Mouse (Mus musculus) adrenal gland, adult 8-10 months (tissue): ENCODE measurements around the gene Notum. TPM values are rescaled to one million over a fixed set of nuclear protein-coding genes. Genes with fewer than 3 reads are reported as not detected.

ENCODE experiments used
- DNase-seq: peaks from one replicate; pipeline ENCODE4 v3.0.0; 2022
- microRNA-seq, 2 experiments: library from miRNA; unstranded; fragments of <30 nt; microRNA quantifications; one replicate each; pipeline ENCODE4 v1.2.0; 2022
- total RNA-seq, 4 experiments: library from RNA; stranded (reverse); gene quantifications; 2 replicates each; pipeline ENCODE4 v1.2.4; 2022

The Notum gene
- total RNA-seq, 4 experiments from 2014 or later: 5.1 to 9.0 (median 7.2) TPM

GRCm38 (mm10) chr11:120616617-120617294 is 44.2 kb downstream of the Notum start:
- no peak for DNase-seq

GRCm38 (mm10) chr11:120615606-120616203 is 45.3 kb downstream of the Notum start:
- DNase-seq: no peak

GRCm38 (mm10) chr11:120615167-120615566 is 45.8 kb downstream of the Notum start:
- no peak for DNase-seq

DNA sequence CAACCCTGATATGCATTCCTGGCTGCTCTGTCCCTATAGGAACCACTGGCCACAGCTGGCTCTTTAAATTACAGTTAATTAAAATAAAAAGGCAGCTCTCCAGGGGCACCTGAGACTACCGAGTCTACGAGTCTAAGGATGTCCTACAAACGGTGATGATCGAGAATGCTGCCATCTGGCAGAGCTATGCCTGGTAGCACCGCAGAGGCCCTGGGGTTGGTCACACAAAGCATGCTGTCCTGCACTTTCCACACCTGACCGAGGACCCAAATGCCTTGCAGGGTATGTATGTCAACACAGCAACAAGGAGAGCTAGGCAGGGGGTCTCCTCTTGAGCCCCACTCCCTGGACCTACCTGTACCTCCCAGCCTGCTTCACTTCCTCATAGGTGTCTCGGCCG is 47.0 kb downstream of the Notum start:
- DNase-seq: no peak

GRCm38 (mm10) chr11:120613481-120613972 is 47.4 kb downstream of the Notum start:
- no peak for DNase-seq

DNA sequence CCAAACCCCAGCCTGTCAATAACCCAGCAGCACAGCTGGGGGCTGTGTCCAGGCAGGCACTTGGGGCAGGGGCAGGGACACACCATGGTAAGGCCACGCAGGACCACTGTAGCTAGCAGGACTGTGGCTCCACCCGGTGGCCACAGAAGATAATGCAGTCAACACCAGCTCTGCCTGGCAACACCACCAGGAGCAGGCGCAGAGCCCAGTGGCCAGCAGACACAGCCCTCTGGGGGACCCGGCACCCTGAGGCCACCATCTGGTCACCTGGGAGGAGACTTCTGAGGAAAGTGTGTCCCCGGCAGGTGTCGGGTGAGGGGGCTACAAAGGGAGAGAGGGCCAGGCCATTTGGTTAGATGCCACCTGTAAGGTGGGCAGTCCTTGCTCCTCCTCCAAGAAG is 48.2 kb downstream of the Notum start:
- no peak for DNase-seq

DNA sequence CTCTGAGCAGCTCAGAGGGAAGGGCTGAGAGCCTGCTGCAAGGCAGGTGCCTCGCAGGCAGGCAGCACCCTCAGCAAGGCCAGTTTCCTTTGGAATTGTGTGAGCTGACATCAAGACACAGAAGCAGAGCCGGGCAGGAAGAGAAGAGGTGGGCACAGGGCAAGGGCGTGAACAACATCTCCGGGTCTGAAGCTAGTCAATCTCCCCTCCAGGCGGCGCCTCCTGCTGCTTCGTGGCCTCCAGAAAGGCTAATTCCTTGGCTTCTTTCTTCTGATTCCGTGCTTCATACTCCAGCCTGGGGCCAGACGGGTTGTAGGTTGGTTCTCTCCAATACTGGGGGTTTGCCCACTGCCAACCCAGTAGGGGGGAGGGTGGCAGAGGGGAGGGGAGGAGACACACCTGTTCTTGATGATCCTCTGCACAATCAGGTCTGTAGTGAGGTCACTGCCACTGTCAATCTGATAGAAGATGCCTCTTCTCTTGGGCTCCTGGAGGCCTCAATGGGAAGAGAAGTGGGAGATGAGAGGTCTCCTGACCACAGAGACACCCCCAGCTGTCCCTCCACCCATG is 50.4 kb downstream of the Notum start:
- DNase-seq: no peak

DNA sequence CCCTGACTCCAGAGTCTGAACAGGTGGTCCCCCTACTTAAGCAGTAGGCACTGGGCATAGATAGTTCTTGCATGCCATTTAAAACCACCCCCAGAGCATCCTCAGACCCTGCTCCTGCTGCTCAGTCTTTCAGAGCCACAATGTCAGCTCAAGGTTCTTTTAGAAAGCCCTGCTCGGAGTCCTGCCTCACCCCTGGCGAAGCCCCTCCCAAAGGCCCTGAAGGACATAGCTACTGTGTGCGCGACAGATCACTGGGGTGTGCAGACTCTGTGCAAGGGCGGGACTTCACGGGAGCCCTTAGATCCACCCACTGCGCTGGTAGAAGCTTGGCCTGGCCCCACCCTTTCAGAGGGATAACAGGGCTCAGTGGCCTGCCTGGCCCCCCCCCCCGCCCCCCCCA is 51.7 kb downstream of the Notum start:
- DNase-seq: no peak

DNA sequence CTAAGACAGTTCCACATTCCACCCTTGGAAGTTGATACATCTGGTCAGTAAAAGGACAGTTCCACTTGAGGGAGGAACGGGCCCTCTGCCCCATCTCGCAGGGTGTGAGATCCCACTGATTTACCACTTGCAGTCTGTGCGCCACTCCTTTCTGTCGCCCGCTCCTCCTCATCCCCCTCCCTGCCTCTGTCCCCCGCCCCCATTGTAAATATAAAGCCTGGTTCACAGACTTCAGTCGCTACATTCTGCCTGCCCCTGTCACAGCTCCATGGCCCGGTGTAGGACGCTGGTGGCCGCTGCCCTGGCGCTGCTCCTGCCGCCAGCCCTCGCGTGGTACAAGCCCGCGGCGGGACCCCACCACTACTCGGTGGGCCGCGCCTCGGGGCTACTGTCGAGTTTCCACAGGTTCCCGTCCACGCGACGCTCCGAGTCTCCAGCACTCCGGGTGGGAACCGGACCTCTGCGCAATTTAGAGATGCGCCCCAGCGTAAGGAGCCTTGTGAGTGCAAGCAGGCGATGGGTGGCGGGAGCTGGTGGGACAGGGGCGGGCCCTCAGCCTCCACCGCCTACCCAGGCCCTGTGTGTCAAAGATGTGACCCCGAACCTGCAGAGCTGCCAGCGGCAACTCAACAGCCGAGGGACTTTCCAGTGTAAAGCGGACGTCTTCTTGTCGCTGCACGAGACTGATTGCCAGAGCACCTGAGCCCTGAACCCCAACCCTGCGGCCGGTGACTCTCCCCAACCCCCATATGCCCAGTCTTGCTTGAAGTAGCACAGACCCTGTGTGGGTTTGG is 52.5 kb downstream of the Notum start, which contains the start of gene Npb:
Npb (plus strand) TSS at position 237 of the 794 bp plus-strand sequence.
- DNase-seq: no peak

- no peak for DNase-seq
These were observed 54.2 kb downstream of the Notum start for GRCm38 (mm10) chr11:120606764-120607163.

DNA sequence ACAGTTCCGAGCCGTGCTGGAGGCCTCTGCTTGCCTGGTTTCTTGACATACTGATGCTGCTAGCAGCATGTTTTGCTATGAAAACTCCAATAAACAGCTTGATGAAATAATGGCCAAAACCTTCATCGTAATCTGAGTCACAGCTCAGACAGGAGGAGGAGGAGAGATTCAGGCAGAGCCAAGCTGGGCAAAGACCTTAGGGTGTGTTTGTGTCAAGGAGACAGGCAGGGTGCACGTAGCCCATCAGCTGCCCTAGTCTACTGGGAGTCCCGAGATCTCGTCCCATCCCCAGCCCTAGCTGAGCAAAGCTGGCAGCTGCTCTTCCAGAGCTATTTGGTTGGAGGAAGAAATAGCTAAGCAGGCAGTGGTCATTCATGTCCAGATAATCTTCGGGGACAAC is 55.3 kb downstream of the Notum start:
- DNase-seq: no peak

Small RNA genes lying within 50 kb of the gene (microRNA-seq; reads per million reads assigned to microRNA genes)
- gene Mir6936: 0 to 0.50 reads per million in 2 experiments

Other genes with a start within 250 kb of the Notum start
- gene Nploc4, start 223.5 kb downstream of the Notum start, total RNA-seq: 100 to 1,000 TPM in 2 of 4 experiments, 10 to 100 TPM in 2; 89.1 to 108 (median 99.5) TPM
- 1 to 10 TPM in 2 of 4 experiments, not detected in 2; 2.8 to 6.6 TPM for gene Tspan10, start 218.5 kb downstream of the Notum start, total RNA-seq
- under 1 TPM; 0.16 to 0.49 (median 0.33) TPM for gene Pde6g, start 207.7 kb downstream of the Notum start, total RNA-seq
- 10 to 100 TPM; 25.6 to 34.1 (median 32.2) TPM for gene Oxld1, start 203.1 kb downstream of the Notum start, total RNA-seq
- gene Ccdc137, start 203.1 kb downstream of the Notum start, total RNA-seq: 10 to 100 TPM; 24.2 to 33.4 (median 29.4) TPM
- 10 to 100 TPM; 22.8 to 38.7 (median 29.5) TPM for gene Arl16, start 193.6 kb downstream of the Notum start, total RNA-seq
- gene Mrpl12, start 176.6 kb downstream of the Notum start, total RNA-seq: 10 to 100 TPM; 77.6 to 95.8 (median 90.1) TPM
- gene Slc25a10, start 169.3 kb downstream of the Notum start, total RNA-seq: 100 to 1,000 TPM; 121 to 174 (median 163) TPM
- gene Gcgr, start 130.5 kb downstream of the Notum start, total RNA-seq: 1 to 10 TPM in 3 of 4 experiments, under 1 TPM in 1; 0.87 to 4.0 (median 2.3) TPM
- gene Mcrip1, start 111.4 kb downstream of the Notum start, total RNA-seq: 10 to 100 TPM; 62.9 to 67.8 (median 65.3) TPM
- gene Ppp1r27, start 110.0 kb downstream of the Notum start, total RNA-seq: 1 to 10 TPM in 3 of 4 experiments, under 1 TPM in 1; 0.78 to 2.8 (median 1.2) TPM
- gene P4hb, start 87.9 kb downstream of the Notum start, total RNA-seq: 100 to 1,000 TPM; 439 to 580 (median 550) TPM
- gene Arhgdia, start 79.6 kb downstream of the Notum start, total RNA-seq: 100 to 1,000 TPM; 356 to 389 (median 365) TPM
- 100 to 1,000 TPM in 1 of 4 experiments, 10 to 100 TPM in 3; 52.1 to 102 (median 72.7) TPM for gene Alyref, start 62.8 kb downstream of the Notum start, total RNA-seq
- gene Anapc11, start 62.8 kb downstream of the Notum start, total RNA-seq: 100 to 1,000 TPM in 2 of 4 experiments, 10 to 100 TPM in 2; 90.3 to 112 (median 98.6) TPM
- gene Npb, start 52.7 kb downstream of the Notum start, total RNA-seq: 1 to 10 TPM in 2 of 4 experiments, not detected in 2; 1.3 to 2.1 TPM
- 100 to 1,000 TPM; 201 to 310 (median 259) TPM for gene Pcyt2, start 43.2 kb downstream of the Notum start, total RNA-seq
- gene Sirt7, start 35.9 kb downstream of the Notum start, total RNA-seq: 10 to 100 TPM; 61.1 to 97.1 (median 75.7) TPM
- 10 to 100 TPM; 53.2 to 74.4 (median 69.7) TPM for gene Mafg, start 27.6 kb downstream of the Notum start, total RNA-seq
- gene Pycr1, start 17.4 kb downstream of the Notum start, total RNA-seq: 1 to 10 TPM in 3 of 4 experiments, under 1 TPM in 1; 0.73 to 2.0 (median 1.3) TPM
- 1 to 10 TPM in 1 of 4 experiments, under 1 TPM in 2, not detected in 1; 0.65 to 1.2 (median 0.81) TPM for gene Myadml2, start 13.0 kb downstream of the Notum start, total RNA-seq
- gene Aspscr1, start 11.8 kb upstream of the Notum start, total RNA-seq: 100 to 1,000 TPM; 101 to 108 (median 106) TPM
- gene Cenpx, start 52.6 kb upstream of the Notum start, total RNA-seq: 10 to 100 TPM; 49.3 to 61.7 (median 55.7) TPM
- 10 to 100 TPM; 26.1 to 57.9 (median 42.3) TPM for gene Lrrc45, start 52.8 kb upstream of the Notum start, total RNA-seq
- gene Rac3, start 60.3 kb upstream of the Notum start, total RNA-seq: 10 to 100 TPM; 11.1 to 23.9 (median 15.9) TPM
- 100 to 1,000 TPM in 2 of 4 experiments, 10 to 100 TPM in 2; 41.6 to 142 (median 76.2) TPM for gene Dcxr, start 66.1 kb upstream of the Notum start, total RNA-seq
- gene Cbr2, start 70.9 kb upstream of the Notum start, total RNA-seq: 10 to 100 TPM in 1 of 4 experiments, 1 to 10 TPM in 3; 4.8 to 11.4 (median 6.5) TPM
- 10 to 100 TPM in 3 of 4 experiments, 1 to 10 TPM in 1; 9.3 to 13.1 (median 11.6) TPM for gene Hmga1b, start 101.6 kb upstream of the Notum start, total RNA-seq
- 10 to 100 TPM; 17.3 to 21.4 (median 20.5) TPM for gene Rfng, start 123.0 kb upstream of the Notum start, total RNA-seq
- gene Gps1, start 123.1 kb upstream of the Notum start, total RNA-seq: 100 to 1,000 TPM; 138 to 150 (median 147) TPM
- gene Dus1l, start 135.2 kb upstream of the Notum start, total RNA-seq: 10 to 100 TPM; 62.8 to 71.6 (median 70.5) TPM
- 1,000 to 10,000 TPM in 1 of 4 experiments, 100 to 1,000 TPM in 3; 300 to 1,377 (median 701) TPM for gene Fasn, start 163.4 kb upstream of the Notum start, total RNA-seq